Mouse (Mus musculus) lung, embryonic 14.5 days (tissue): ENCODE data around the gene Pbx3. TPM values are rescaled to one million over a fixed set of nuclear protein-coding genes. Genes with fewer than 3 reads are reported as not detected.

Source experiments
- ATAC-seq: fragments of 200-750 bp; cut with Nextera tagmentation; 2 replicates; pipeline ENCODE4 v1.8.0; 2017; ENCODE audit warnings: mild to moderate bottlenecking, moderate TSS enrichment, moderate library complexity; ENCODE audit not compliant: insufficient read depth
- DNase-seq: peaks from one replicate; pipeline ENCODE4 v3.0.0-alpha.2; 2015
- H3K27ac ChIP-seq: fragments of 300-500 bp; sonication (generic); 2 replicates; pipeline ENCODE4 v1.5.1; 2014; ENCODE audit warnings: low read depth, mild to moderate bottlenecking, moderate library complexity
- H3K27me3 ChIP-seq: fragments of 300-500 bp; sonication (generic); 2 replicates; pipeline ENCODE4 v1.6.1; 2014; ENCODE audit warnings: low read length, control low read depth; ENCODE audit not compliant: insufficient read depth
- H3K36me3 ChIP-seq: fragments of 300-500 bp; sonication (generic); 2 replicates; pipeline ENCODE4 v1.6.1; 2014; ENCODE audit warnings: control low read depth; ENCODE audit not compliant: insufficient read depth
- H3K4me1 ChIP-seq: fragments of 300-500 bp; sonication (generic); 2 replicates; pipeline ENCODE4 v1.6.1; 2014; ENCODE audit warnings: antibody characterized with exemption, control low read depth; ENCODE audit not compliant: insufficient read depth
- H3K4me2 ChIP-seq: fragments of 300-500 bp; sonication (generic); 2 replicates; pipeline ENCODE4 v1.6.1; 2014; ENCODE audit warnings: mild to moderate bottlenecking
- H3K4me3 ChIP-seq: fragments of 300-500 bp; sonication (generic); 2 replicates; pipeline ENCODE4 v1.5.1; 2014; ENCODE audit warnings: low read depth, low read length
- H3K9ac ChIP-seq: fragments of 300-500 bp; sonication (generic); 2 replicates; pipeline ENCODE4 v1.6.1; 2014
- H3K9me3 ChIP-seq: fragments of 300-500 bp; sonication (generic); 2 replicates; pipeline ENCODE4 v1.6.1; 2016; ENCODE audit warnings: low read depth, low read length, control low read depth
- CTCF ChIP-seq: IDR thresholded peaks from 2 replicates; pipeline ENCODE4 v1.5.1; 2016; ENCODE audit warnings: antibody characterized with exemption, low read depth
- WGBS: fragments of 180-500 bp; shearing (Covaris S2); extraction: QIAGEN DNeasy Blood & Tissue Kit; methylation state at CpG from one replicate; pipeline ENCODE4 v1.1.7; 2014; 5-methylcytosine and 5-hydroxymethylcytosine counted together
- polyA plus RNA-seq: library from polyadenylated mRNA; unstranded; fragments of >200 nt; fragmentation: Nextera tagmentation; extraction: Ambion mirVana; gene quantifications from 2 replicates; pipeline ENCODE4 v1.2.1, GENCODE M21; 2014

Pbx3 gene
- polyA plus RNA-seq, 1 experiment from 2014 or later, result 38.4 TPM

GRCm38 (mm10) chr2:34249961-34250658 lies 122.8 kb downstream of the Pbx3 start:
- Histone ChIP-seq H3K27me3 (no peaks in the 10 kb centered on the region), H3K27ac (peak overlapping the region; percentile 93), H3K9ac (peak overlapping the region; percentile 66), H3K4me1 (peaks cover 35% of the 10 kb centered on the region), H3K9me3 (no peaks in the 10 kb centered on the region), H3K36me3 (no peaks in the 10 kb centered on the region), H3K4me3 (peak overlapping the region; percentile 47), H3K4me2 (peak overlapping the region; percentile 76)
- 3% methylated on average over 18 of the region's 18 CpGs for WGBS
- peak; percentile 35 for DNase-seq
- no peak for TF ChIP-seq CTCF
- peak; percentile 61 for ATAC-seq

- Histone ChIP-seq H3K4me1 (peaks cover 29% of the 10 kb centered on the region), H3K27me3 (no peaks in the 10 kb centered on the region), H3K36me3 (no peaks in the 10 kb centered on the region), H3K4me2 (peak overlapping the region; percentile 76), H3K9ac (peak overlapping the region; percentile 66), H3K27ac (peak overlapping the region; percentile 93), H3K9me3 (no peaks in the 10 kb centered on the region), H3K4me3 (peak overlapping the region; percentile 47)
- TF ChIP-seq CTCF, result peak; percentile 58
- ATAC-seq, result peak; percentile 85
- DNase-seq, result peak; percentile 86
- under 1% methylated on average over 15 of the region's 15 CpGs for WGBS
Measured at GRCm38 (mm10) chr2:34249141-34249960, 123.6 kb downstream of the Pbx3 start.

GRCm38 (mm10) chr2:34240885-34241284 lies 132.1 kb downstream of the Pbx3 start:
- H3K4me3 ChIP-seq, result no peak overlapping the region
- no peaks in the 10 kb centered on the region for H3K36me3 ChIP-seq
- H3K4me1 ChIP-seq, result peaks cover 2% of the 10 kb centered on the region
- no peak for TF ChIP-seq CTCF
- no peak overlapping the region for H3K9ac ChIP-seq
- H3K9me3 ChIP-seq, result no peaks in the 10 kb centered on the region
- DNase-seq (no peak), ATAC-seq (no peak)
- no peak overlapping the region for H3K4me2 ChIP-seq
- H3K27me3 ChIP-seq, result no peaks in the 10 kb centered on the region
- H3K27ac ChIP-seq, result no peak overlapping the region

GRCm38 (mm10) chr2:34239315-34239858 lies 133.6 kb downstream of the Pbx3 start:
- no peak overlapping the region for H3K4me3 ChIP-seq
- DNase-seq (no peak), ATAC-seq (no peak)
- no peak overlapping the region for H3K9ac ChIP-seq
- WGBS, result 76% methylated on average over 4 of the region's 4 CpGs
- H3K27me3 ChIP-seq, result no peaks in the 10 kb centered on the region
- peaks cover 11% of the 10 kb centered on the region for H3K4me1 ChIP-seq
- no peak overlapping the region for H3K4me2 ChIP-seq
- H3K36me3 ChIP-seq, result no peaks in the 10 kb centered on the region
- TF ChIP-seq CTCF, result no peak
- H3K9me3 ChIP-seq, result no peaks in the 10 kb centered on the region
- H3K27ac ChIP-seq, result no peak overlapping the region

GRCm38 (mm10) chr2:34235467-34236075 lies 137.4 kb downstream of the Pbx3 start:
- ATAC-seq (no peak), DNase-seq (peak; percentile 19)
- no peak for TF ChIP-seq CTCF
- H3K27ac ChIP-seq, result no peak overlapping the region
- no peak overlapping the region for H3K4me2 ChIP-seq
- H3K36me3 ChIP-seq, result no peaks in the 10 kb centered on the region
- H3K9ac ChIP-seq, result no peak overlapping the region
- WGBS, result 17% methylated on average over 8 of the region's 8 CpGs
- H3K27me3 ChIP-seq, result no peaks in the 10 kb centered on the region
- no peak overlapping the region for H3K4me3 ChIP-seq
- peaks cover 19% of the 10 kb centered on the region for H3K4me1 ChIP-seq
- no peaks in the 10 kb centered on the region for H3K9me3 ChIP-seq

GRCm38 (mm10) chr2:34234274-34234673 lies 138.7 kb downstream of the Pbx3 start:
- Histone ChIP-seq H3K36me3 (no peaks in the 10 kb centered on the region), H3K4me1 (peaks cover 24% of the 10 kb centered on the region), H3K9ac (no peak overlapping the region), H3K4me2 (no peak overlapping the region), H3K4me3 (no peak overlapping the region), H3K9me3 (no peaks in the 10 kb centered on the region), H3K27me3 (no peaks in the 10 kb centered on the region), H3K27ac (no peak overlapping the region)
- no peak for TF ChIP-seq CTCF
- ATAC-seq (no peak; the same call in 1 of the 2 replicates), DNase-seq (peak; percentile 68)
- WGBS, result 25% methylated on average over 1 of the region's 1 CpGs

GRCm38 (mm10) chr2:34233271-34233670 lies 139.7 kb downstream of the Pbx3 start:
- ATAC-seq (no peak), DNase-seq (no peak)
- 85% methylated on average over 5 of the region's 5 CpGs for WGBS
- H3K9ac ChIP-seq, result no peak overlapping the region
- H3K27me3 ChIP-seq, result no peaks in the 10 kb centered on the region
- no peak overlapping the region for H3K27ac ChIP-seq
- no peak overlapping the region for H3K4me2 ChIP-seq
- H3K4me3 ChIP-seq, result no peak overlapping the region
- peaks cover 27% of the 10 kb centered on the region for H3K4me1 ChIP-seq
- TF ChIP-seq CTCF, result no peak
- no peaks in the 10 kb centered on the region for H3K36me3 ChIP-seq
- no peaks in the 10 kb centered on the region for H3K9me3 ChIP-seq
